Mouse (Mus musculus) limb, embryonic 14.5 days (tissue): ENCODE data around the gene Ephb2. TPM values are rescaled to one million over a fixed set of nuclear protein-coding genes. Genes with fewer than 3 reads are reported as not detected.

Experiments
- ATAC-seq: fragments of 200-750 bp; cut with Nextera tagmentation; 2 replicates; pipeline ENCODE4 v1.8.0; 2017; ENCODE audit warnings: low read depth, moderate number of reproducible peaks, moderate TSS enrichment; ENCODE audit not compliant: low FRiP score
- DNase-seq: peaks from one replicate; pipeline ENCODE4 v3.0.0-alpha.2; 2015; ENCODE audit warnings: low spot score
- H3K27ac ChIP-seq: fragments of 300-500 bp; sonication (generic); replicated peaks from 2 replicates; pipeline ENCODE4 v1.5.1; 2014; ENCODE audit warnings: low read depth, mild to moderate bottlenecking, low read length, moderate library complexity, mixed read lengths
- H3K27me3 ChIP-seq: fragments of 300-500 bp; sonication (generic); 2 replicates; pipeline ENCODE4 v1.6.1; 2014; ENCODE audit warnings: low read length, mixed read lengths; ENCODE audit not compliant: control insufficient read depth, insufficient read depth
- H3K36me3 ChIP-seq: fragments of 300-500 bp; sonication (generic); 2 replicates; pipeline ENCODE4 v1.6.1; 2014; ENCODE audit warnings: mild to moderate bottlenecking, low read length, moderate library complexity, mixed read lengths; ENCODE audit not compliant: control insufficient read depth, insufficient read depth
- H3K4me1 ChIP-seq: fragments of 300-500 bp; sonication (generic); 2 replicates; pipeline ENCODE4 v1.6.1; 2014; ENCODE audit warnings: antibody characterized with exemption, low read length, mixed read lengths; ENCODE audit not compliant: control insufficient read depth, insufficient read depth
- H3K4me2 ChIP-seq: fragments of 300-500 bp; sonication (generic); replicated peaks from 2 replicates; pipeline ENCODE4 v1.6.1; 2014; ENCODE audit warnings: low read depth, mild to moderate bottlenecking, low read length, moderate library complexity; ENCODE audit not compliant: severe bottlenecking
- H3K4me3 ChIP-seq: fragments of 300-500 bp; sonication (generic); replicated peaks from 2 replicates; pipeline ENCODE4 v1.5.1; 2014; ENCODE audit warnings: low read length
- H3K9ac ChIP-seq: fragments of 300-500 bp; sonication (generic); 2 replicates; pipeline ENCODE4 v1.6.1; 2014; ENCODE audit warnings: mild to moderate bottlenecking, low read depth, low read length, moderate library complexity; ENCODE audit not compliant: severe bottlenecking
- H3K9me3 ChIP-seq: fragments of 300-500 bp; sonication (generic); 2 replicates; pipeline ENCODE4 v1.6.1; 2016; ENCODE audit warnings: low read length; ENCODE audit not compliant: control insufficient read depth
- POLR2A ChIP-seq: fragments of 200-500 bp; IDR thresholded peaks from 2 replicates; pipeline ENCODE4 v1.8.0; 2012; ENCODE audit warnings: inconsistent platforms, mild to moderate bottlenecking, moderate library complexity, borderline replicate concordance; ENCODE audit not compliant: insufficient read depth, insufficient read length; ENCODE audit errors: extremely low read depth
- WGBS: fragments of 180-500 bp; shearing (Covaris S2); extraction: QIAGEN DNeasy Blood & Tissue Kit; methylation state at CpG from one replicate; pipeline ENCODE4 v1.1.7; 2014; 5-methylcytosine and 5-hydroxymethylcytosine counted together
- polyA plus RNA-seq, 2 experiments: library from polyadenylated mRNA; depleted of rRNA in 1 of 2; stranded (reverse) in 1 of 2; unstranded in 1 of 2; fragments of >200 nt; fragmentation: Nextera tagmentation in 1 of 2; extraction: Ambion mirVana in 1 of 2; gene quantifications; 2 replicates each; pipeline versions ENCODE4 v1.2.1 to v1.2.3; 2012 to 2014

The Ephb2 gene
- polyA plus RNA-seq, 2 experiments: 17.9 to 45.2 TPM

- 31% methylated on average over 8 of the region's 10 CpGs for WGBS
- no peaks in the 10 kb centered on the region for H3K9me3 ChIP-seq
- H3K9ac ChIP-seq: no peak overlapping the region
- H3K27ac ChIP-seq: no peak overlapping the region
- H3K27me3 ChIP-seq: no peaks in the 10 kb centered on the region
- peaks cover 8% of the 10 kb centered on the region for H3K4me1 ChIP-seq
- no peaks in the 10 kb centered on the region for H3K36me3 ChIP-seq
- no peak for DNase-seq
- no peak for TF ChIP-seq POLR2A
- ATAC-seq: no peak
- no peak overlapping the region for H3K4me3 ChIP-seq
- no peak overlapping the region for H3K4me2 ChIP-seq
Observed at GRCm38 (mm10) chr4:136820069-136820522, 15.7 kb downstream of the Ephb2 start.

GRCm38 (mm10) chr4:136816701-136817100 lies 19.1 kb downstream of the Ephb2 start:
- no peak for ATAC-seq
- WGBS: 30% methylated on average over 7 of the region's 7 CpGs

GRCm38 (mm10) chr4:136815364-136815763 lies 20.4 kb downstream of the Ephb2 start:
- TF ChIP-seq POLR2A: no peak

More at GRCm38 (mm10) chr4:136816701-136817100, 19.1 kb downstream of the Ephb2 start:
- no peaks in the 10 kb centered on the region for H3K27me3 ChIP-seq
- DNase-seq: no peak
- H3K9ac ChIP-seq: no peak overlapping the region
- no peaks in the 10 kb centered on the region for H3K36me3 ChIP-seq
- H3K9me3 ChIP-seq: no peaks in the 10 kb centered on the region
- H3K27ac ChIP-seq: no peak overlapping the region
- H3K4me1 ChIP-seq: peaks cover 8% of the 10 kb centered on the region
- H3K4me3 ChIP-seq: no peak overlapping the region
- no peak for TF ChIP-seq POLR2A
- no peak overlapping the region for H3K4me2 ChIP-seq

GRCm38 (mm10) chr4:136812543-136812942 lies 23.2 kb downstream of the Ephb2 start:
- H3K4me2 ChIP-seq: no peak overlapping the region
- no peak for TF ChIP-seq POLR2A
- no peaks in the 10 kb centered on the region for H3K9me3 ChIP-seq
- 56% methylated on average over 4 of the region's 4 CpGs for WGBS
- no peaks in the 10 kb centered on the region for H3K36me3 ChIP-seq
- peaks cover 21% of the 10 kb centered on the region for H3K4me1 ChIP-seq
- no peak for ATAC-seq
- DNase-seq: no peak
- H3K9ac ChIP-seq: no peak overlapping the region
- no peaks in the 10 kb centered on the region for H3K27me3 ChIP-seq
- no peak overlapping the region for H3K27ac ChIP-seq
- no peak overlapping the region for H3K4me3 ChIP-seq

More at GRCm38 (mm10) chr4:136815364-136815763, 20.4 kb downstream of the Ephb2 start:
- H3K4me2 ChIP-seq: no peak overlapping the region
- H3K9ac ChIP-seq: no peak overlapping the region
- H3K36me3 ChIP-seq: no peaks in the 10 kb centered on the region
- peaks cover 13% of the 10 kb centered on the region for H3K4me1 ChIP-seq
- no peak overlapping the region for H3K4me3 ChIP-seq
- 63% methylated on average over 5 of the region's 5 CpGs for WGBS
- H3K27ac ChIP-seq: no peak overlapping the region
- DNase-seq: no peak
- no peak for ATAC-seq
- H3K27me3 ChIP-seq: no peaks in the 10 kb centered on the region
- H3K9me3 ChIP-seq: no peaks in the 10 kb centered on the region

- peaks cover 28% of the 10 kb centered on the region for H3K4me1 ChIP-seq
- no peak for DNase-seq
- no peak for TF ChIP-seq POLR2A
- no peak overlapping the region for H3K9ac ChIP-seq
- no peak overlapping the region for H3K27ac ChIP-seq
- H3K4me3 ChIP-seq: no peak overlapping the region
- H3K27me3 ChIP-seq: no peaks in the 10 kb centered on the region
- H3K4me2 ChIP-seq: no peak overlapping the region
- no peak for ATAC-seq
- no peaks in the 10 kb centered on the region for H3K9me3 ChIP-seq
- 30% methylated on average over 2 of the region's 6 CpGs for WGBS
- no peaks in the 10 kb centered on the region for H3K36me3 ChIP-seq
Observed at GRCm38 (mm10) chr4:136811596-136811995, 24.2 kb downstream of the Ephb2 start.

- Histone ChIP-seq H3K9me3 (no peaks in the 10 kb centered on the region), H3K9ac (no peak overlapping the region), H3K4me1 (peaks cover 34% of the 10 kb centered on the region), H3K4me2 (no peak overlapping the region), H3K36me3 (no peaks in the 10 kb centered on the region), H3K27me3 (no peaks in the 10 kb centered on the region), H3K27ac (no peak overlapping the region), H3K4me3 (no peak overlapping the region)
- DNase-seq (no peak), ATAC-seq (no peak)
- TF ChIP-seq POLR2A: no peak
- WGBS: 27% methylated on average over 11 of the region's 11 CpGs
Observed at GRCm38 (mm10) chr4:136808478-136808877, 27.3 kb downstream of the Ephb2 start.
